Comparison of ENCODE assay signal across 9 mouse cellular contexts in the genomic region with DNA sequence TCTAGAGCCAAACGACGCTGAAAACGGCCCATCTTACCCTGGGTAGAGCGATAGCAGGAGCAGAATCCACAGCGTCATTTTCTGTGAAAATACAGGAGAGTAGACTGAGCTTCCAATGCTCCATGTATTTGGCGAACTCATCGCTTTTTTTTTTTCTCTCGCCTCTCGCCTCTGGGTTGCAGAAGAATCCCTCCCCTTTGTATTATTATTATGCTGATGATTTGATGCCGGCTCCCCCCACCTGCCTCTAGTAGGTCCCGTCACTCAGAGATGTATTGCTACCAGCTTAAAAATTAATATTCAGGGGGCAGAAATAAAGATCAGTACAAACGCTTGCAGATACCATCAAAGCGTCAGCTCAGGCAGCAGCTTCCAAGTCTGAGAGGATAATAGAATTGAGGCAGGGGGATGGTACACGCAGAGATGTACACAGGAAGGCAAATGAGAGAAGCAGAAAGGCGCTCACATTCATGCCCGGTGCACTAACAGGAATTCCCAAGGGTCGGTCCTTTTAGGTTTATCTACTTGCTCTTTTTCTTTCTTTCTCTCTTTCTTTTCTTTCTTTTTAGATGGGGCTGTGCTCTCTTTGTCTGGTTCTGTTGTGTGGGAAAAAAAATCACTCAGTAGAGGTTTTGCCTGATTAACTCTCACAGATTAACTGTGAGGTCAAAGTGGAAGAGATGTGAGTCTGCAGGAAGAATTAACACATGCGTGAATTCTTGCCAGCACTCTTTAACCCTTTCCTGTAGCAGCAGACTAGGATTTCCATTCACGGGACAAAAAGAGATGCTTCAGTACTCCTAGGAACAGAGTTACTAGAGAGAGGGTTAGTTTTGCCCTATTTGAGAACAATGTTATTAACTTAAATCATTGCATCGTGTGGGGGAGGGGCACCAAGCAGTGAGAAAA. TPM values are rescaled to one million over a fixed set of nuclear protein-coding genes. Genes with fewer than 3 reads are reported as not detected.
DNase-seq lines count a peak whose midpoint lies in the region; ATAC-seq lines count a peak whose summit lies in the region.
"Had no signal": no experiment of that assay in that cellular context is flagged by ENCODE, and none has a peak within 500 bp of the region (broad histone marks: within the 10 kb centered on the region; RNA-seq: fewer than 3 reads in every experiment).

Gene Gabrg2, minus strand, starts transcription at position 668 of the 909 bp plus-strand sequence.

- peak within 1 kb of the TSS; percentile 45 for H3K4me3 ChIP-seq in forebrain, embryonic 14.5 days (ENCODE audit: low read depth, low read length)
- peak within 1 kb of the TSS; percentile 51 for H3K4me3 ChIP-seq in neural tube, embryonic 14.5 days (ENCODE audit: low read depth, low read length)
- H3K4me3 ChIP-seq: megakaryocyte, embryonic 14.5 days had no signal

- peak within 1 kb of the TSS; percentile 94 for H3K27ac ChIP-seq in forebrain, embryonic 14.5 days (ENCODE audit: low read depth, low read length)
- peak within 1 kb of the TSS; percentile 95 for H3K27ac ChIP-seq in neural tube, embryonic 14.5 days (ENCODE audit: low read depth, low read length)

- DNase-seq in cerebellum, adult 9-10 months, result peak; percentile 72
- DNase-seq in forebrain, embryonic 14.5 days (ENCODE audit: low spot score), result peak; percentile 82
- peak; percentile 31 to 44 for DNase-seq in layer of hippocampus, postnatal 25 days (ENCODE audit: extremely low spot score in 1 of 2, low spot score in 1 of 2)
- no peak for DNase-seq in urinary bladder, postnatal 10 days (ENCODE audit: low spot score)
- no peak for DNase-seq in kidney, postnatal 25 days
- no peak for DNase-seq in thymus, postnatal 4 days
- DNase-seq in lung, postnatal 10 days, result no peak

- H3K4me1 ChIP-seq in forebrain, embryonic 14.5 days (ENCODE audit: control insufficient read depth, insufficient read depth, low read length), result no peaks in the 10 kb centered on the region
- H3K4me1 ChIP-seq in neural tube, embryonic 14.5 days (ENCODE audit: control insufficient read depth, insufficient read depth, low read length), result peaks cover 3% of the 10 kb centered on the region; the same call in 1 of the 2 replicates
- H3K4me1 ChIP-seq: megakaryocyte, embryonic 14.5 days had no signal

- ATAC-seq in forebrain, embryonic 14.5 days, result peak; percentile 86
- peak; percentile 89 for ATAC-seq in neural tube, embryonic 14.5 days (ENCODE audit: low read depth)

- H3K4me2 ChIP-seq in forebrain, embryonic 14.5 days (ENCODE audit: low read length), result peak within 1 kb of the TSS; percentile 53
- peak within 1 kb of the TSS; percentile 60 for H3K4me2 ChIP-seq in neural tube, embryonic 14.5 days (ENCODE audit: low read depth, low read length)

- peak within 1 kb of the TSS; percentile 75 for H3K9ac ChIP-seq in forebrain, embryonic 14.5 days (ENCODE audit: low read length)
- peak within 1 kb of the TSS; percentile 65 for H3K9ac ChIP-seq in neural tube, embryonic 14.5 days (replicated peaks; ENCODE audit: low read depth, low read length)

- no peaks in the 10 kb centered on the region for H3K36me3 ChIP-seq in forebrain, embryonic 14.5 days (ENCODE audit: control insufficient read depth, insufficient read depth, low read length)
- no peaks in the 10 kb centered on the region for H3K36me3 ChIP-seq in neural tube, embryonic 14.5 days (ENCODE audit: control insufficient read depth, insufficient read depth, low read length)

- no peaks in the 10 kb centered on the region for H3K9me3 ChIP-seq in forebrain, embryonic 14.5 days (replicated peaks; ENCODE audit: control insufficient read depth, low read length)
- H3K9me3 ChIP-seq in neural tube, embryonic 14.5 days (ENCODE audit: control insufficient read depth, low read length), result no peaks in the 10 kb centered on the region
- H3K9me3 ChIP-seq: megakaryocyte, embryonic 14.5 days had no signal

- H3K27me3 ChIP-seq in forebrain, embryonic 14.5 days (replicated peaks; ENCODE audit: control insufficient read depth, insufficient read depth, low read length), result no peaks in the 10 kb centered on the region
- H3K27me3 ChIP-seq in neural tube, embryonic 14.5 days (ENCODE audit: control insufficient read depth, insufficient read depth, low read length), result no peaks in the 10 kb centered on the region
- H3K27me3 ChIP-seq: megakaryocyte, embryonic 14.5 days had no signal

- WGBS in forebrain, embryonic 14.5 days, result 2% methylated on average over 20 of the region's 20 CpGs
- WGBS in neural tube, embryonic 14.5 days, result 4% methylated on average over 20 of the region's 20 CpGs

RNA-seq across cellular contexts. Expression of gene Gabrg2, which starts in this region (rescaled TPM):
- polyA plus RNA-seq in forebrain, embryonic 14.5 days (2014; fragmentation: Nextera tagmentation; extraction: Ambion mirVana), result 74.3 and 93.7 TPM in 2 replicates
- total RNA-seq in layer of hippocampus, postnatal 25 days (2021), result 100 to 1,000 TPM; 160 TPM
- 111 and 134 TPM in 2 replicates for polyA plus RNA-seq in neural tube, embryonic 14.5 days (2014; fragmentation: Nextera tagmentation; extraction: Ambion mirVana)

Comparison
In these comparisons a context has a peak if more than half of its experiments do, and no peak if none do; other contexts are left out.
1. DNase-seq: peak in cerebellum, adult 9-10 months (single experiment), forebrain, embryonic 14.5 days (single experiment) and layer of hippocampus, postnatal 25 days (2 of 2); none in urinary bladder, postnatal 10 days (single experiment), kidney, postnatal 25 days (0 of 2), thymus, postnatal 4 days (single experiment) and lung, postnatal 10 days (single experiment).